Mouse (Mus musculus): ENCODE data around the gene Gm20388. TPM values are rescaled to one million over a fixed set of nuclear protein-coding genes. Genes with fewer than 3 reads are reported as not detected.

Gene Gm20388
- polyA plus RNA-seq, 1 experiment, result 23.9 TPM

- TF ChIP-seq CTCF (IDR thresholded peaks at IDR 0.05; ENCODE audit: extremely low read depth, insufficient read depth, low read length) (no peak), POLR2A (IDR thresholded peaks at IDR 0.05; ENCODE audit: extremely low read depth, insufficient read depth, low read length) (no peak)
- Histone ChIP-seq H3K4me1 (ENCODE audit: control insufficient read depth, insufficient read depth, low read length) (no peaks in the 10 kb centered on the region), H3K27ac (ENCODE audit: insufficient read depth, low read length) (no peak overlapping the region), H3K4me3 (ENCODE audit: insufficient read depth, low read length) (no peak overlapping the region)
Observed at GRCm38 (mm10) chr8:122395291-122395690, 2484.7 kb downstream of the Gm20388 start.

GRCm38 (mm10) chr8:122398186-122398585, 2487.5 kb downstream of the Gm20388 start:
- H3K4me3 ChIP-seq (ENCODE audit: insufficient read depth, low read length), result no peak overlapping the region
- TF ChIP-seq POLR2A (IDR thresholded peaks at IDR 0.05; ENCODE audit: extremely low read depth, insufficient read depth, low read length) (no peak), CTCF (IDR thresholded peaks at IDR 0.05; ENCODE audit: extremely low read depth, insufficient read depth, low read length) (no peak)
- H3K27ac ChIP-seq (ENCODE audit: insufficient read depth, low read length), result no peak overlapping the region
- H3K4me1 ChIP-seq (ENCODE audit: control insufficient read depth, insufficient read depth, low read length), result no peaks in the 10 kb centered on the region

DNA sequence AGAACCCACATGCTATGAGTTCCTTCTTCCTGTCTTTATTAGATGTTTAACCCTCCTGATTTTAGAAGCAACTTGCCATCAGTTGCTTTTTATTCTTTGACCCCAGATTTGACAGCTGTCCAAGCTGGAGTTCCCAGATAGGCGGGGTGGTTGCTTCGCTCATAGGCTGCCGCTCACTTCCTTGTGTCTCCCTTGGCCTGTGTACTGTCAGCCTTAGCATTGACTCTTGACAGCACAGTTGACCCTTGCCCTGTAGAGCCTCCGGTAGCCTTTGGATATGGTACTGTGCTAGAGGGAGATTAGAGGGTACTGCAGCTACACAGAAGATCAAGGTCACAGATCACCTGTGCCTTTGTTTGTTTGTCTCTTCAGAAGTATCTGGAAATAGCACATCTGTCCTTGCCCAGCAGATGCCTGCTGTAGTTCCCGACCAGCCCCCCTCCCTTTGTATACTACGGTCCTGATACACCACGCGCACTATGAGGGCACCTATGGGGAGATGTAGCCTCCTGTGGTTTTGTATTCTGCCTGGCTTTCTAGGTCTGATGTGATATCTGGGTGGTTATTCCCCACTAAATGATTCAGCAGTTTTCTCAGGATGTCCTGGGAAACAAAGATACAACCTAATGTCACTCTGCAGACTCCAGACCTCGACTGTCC, 2494.6 kb downstream of the Gm20388 start:
- H3K27ac ChIP-seq (ENCODE audit: insufficient read depth, low read length), result no peak overlapping the region
- TF ChIP-seq CTCF (IDR thresholded peaks at IDR 0.05; ENCODE audit: extremely low read depth, insufficient read depth, low read length) (no peak), POLR2A (IDR thresholded peaks at IDR 0.05; ENCODE audit: extremely low read depth, insufficient read depth, low read length) (no peak)
- no peak overlapping the region for H3K4me3 ChIP-seq (ENCODE audit: insufficient read depth, low read length)
- H3K4me1 ChIP-seq (ENCODE audit: control insufficient read depth, insufficient read depth, low read length), result no peaks in the 10 kb centered on the region; the same call in 1 of the 2 replicates

GRCm38 (mm10) chr8:122407678-122408077, 2497.0 kb downstream of the Gm20388 start:
- no peak for TF ChIP-seq CTCF (IDR thresholded peaks at IDR 0.05; ENCODE audit: extremely low read depth, insufficient read depth, low read length)
- no peak for TF ChIP-seq POLR2A (IDR thresholded peaks at IDR 0.05; ENCODE audit: extremely low read depth, insufficient read depth, low read length)
- no peak overlapping the region for H3K4me3 ChIP-seq (ENCODE audit: insufficient read depth, low read length)

GRCm38 (mm10) chr8:122414311-122414710, 2503.7 kb downstream of the Gm20388 start:
- Histone ChIP-seq H3K4me1 (ENCODE audit: control insufficient read depth, insufficient read depth, low read length) (no peaks in the 10 kb centered on the region), H3K27ac (ENCODE audit: insufficient read depth, low read length) (no peak overlapping the region), H3K4me3 (ENCODE audit: insufficient read depth, low read length) (no peak overlapping the region)
- TF ChIP-seq POLR2A (IDR thresholded peaks at IDR 0.05; ENCODE audit: extremely low read depth, insufficient read depth, low read length), result no peak
- TF ChIP-seq CTCF (IDR thresholded peaks at IDR 0.05; ENCODE audit: extremely low read depth, insufficient read depth, low read length), result no peak

More at GRCm38 (mm10) chr8:122407678-122408077, 2497.0 kb downstream of the Gm20388 start:
- Histone ChIP-seq H3K27ac (ENCODE audit: insufficient read depth, low read length) (no peak overlapping the region), H3K4me1 (ENCODE audit: control insufficient read depth, insufficient read depth, low read length) (no peaks in the 10 kb centered on the region; the same call in 1 of the 2 replicates)

- H3K4me1 ChIP-seq (ENCODE audit: control insufficient read depth, insufficient read depth, low read length), result 0 out of 2 replicates have a peak, but pooled peaks cover 2% of the 10 kb centered on the region
- no peak for TF ChIP-seq CTCF (IDR thresholded peaks at IDR 0.05; ENCODE audit: extremely low read depth, insufficient read depth, low read length)
- TF ChIP-seq POLR2A (IDR thresholded peaks at IDR 0.05; ENCODE audit: extremely low read depth, insufficient read depth, low read length), result no peak
- H3K27ac ChIP-seq (ENCODE audit: insufficient read depth, low read length), result no peak overlapping the region
- H3K4me3 ChIP-seq (ENCODE audit: insufficient read depth, low read length), result no peak overlapping the region
Observed at GRCm38 (mm10) chr8:122415554-122415953, 2504.9 kb downstream of the Gm20388 start.

GRCm38 (mm10) chr8:122419881-122420555, 2509.4 kb downstream of the Gm20388 start:
- Histone ChIP-seq H3K27ac (ENCODE audit: insufficient read depth, low read length) (no peak overlapping the region), H3K4me1 (ENCODE audit: control insufficient read depth, insufficient read depth, low read length) (0 out of 2 replicates have a peak, but pooled peaks cover 2% of the 10 kb centered on the region), H3K4me3 (ENCODE audit: insufficient read depth, low read length) (no peak overlapping the region)
- TF ChIP-seq CTCF (IDR thresholded peaks at IDR 0.05; ENCODE audit: extremely low read depth, insufficient read depth, low read length) (no peak), POLR2A (IDR thresholded peaks at IDR 0.05; ENCODE audit: extremely low read depth, insufficient read depth, low read length) (no peak)

- H3K4me3 ChIP-seq (ENCODE audit: insufficient read depth, low read length), result no peak within 1 kb of the TSS
- 0 out of 2 replicates have a peak, but pooled peaks cover 2% of the 10 kb centered on the region for H3K4me1 ChIP-seq (ENCODE audit: control insufficient read depth, insufficient read depth, low read length)
- no peak within 1 kb of the TSS for H3K27ac ChIP-seq (ENCODE audit: insufficient read depth, low read length)
- TF ChIP-seq POLR2A (IDR thresholded peaks at IDR 0.05; ENCODE audit: extremely low read depth, insufficient read depth, low read length), result no peak
- TF ChIP-seq CTCF (IDR thresholded peaks at IDR 0.05; ENCODE audit: extremely low read depth, insufficient read depth, low read length), result no peak
Observed at GRCm38 (mm10) chr8:122421376-122422070, 2510.9 kb downstream of the Gm20388 start, which contains the start of gene Il17c. Il17c (plus strand) TSS chr8:122422020.

- TF ChIP-seq CTCF (IDR thresholded peaks at IDR 0.05; ENCODE audit: extremely low read depth, insufficient read depth, low read length) (no peak), POLR2A (IDR thresholded peaks at IDR 0.05; ENCODE audit: extremely low read depth, insufficient read depth, low read length) (no peak)
- Histone ChIP-seq H3K27ac (ENCODE audit: insufficient read depth, low read length) (no peak overlapping the region), H3K4me3 (ENCODE audit: insufficient read depth, low read length) (no peak overlapping the region), H3K4me1 (ENCODE audit: control insufficient read depth, insufficient read depth, low read length) (0 out of 2 replicates have a peak, but pooled peaks cover 2% of the 10 kb centered on the region)
Observed at GRCm38 (mm10) chr8:122423217-122423616, 2512.6 kb downstream of the Gm20388 start.

Data from cortical plate, adult 2 months (tissue).